Mouse (Mus musculus): ENCODE data around the gene Pi4k2b. TPM values are rescaled to one million over a fixed set of nuclear protein-coding genes. Genes with fewer than 3 reads are reported as not detected.

Gene Pi4k2b
- polyA plus RNA-seq, 1 experiment: not detected

- no peak overlapping the region for H3K27ac ChIP-seq (ENCODE audit: insufficient read depth, low read depth, low read length)
- no peaks in the 10 kb centered on the region for H3K4me1 ChIP-seq (ENCODE audit: control insufficient read depth, insufficient read depth, low read length)
- 90% methylated on average over 9 of the region's 9 CpGs for WGBS
- TF ChIP-seq POLR2A (IDR thresholded peaks at IDR 0.05; ENCODE audit: insufficient read depth, low read depth, low read length) (no peak), CTCF (IDR thresholded peaks at IDR 0.05; ENCODE audit: insufficient read depth, low read depth, low read length) (no peak)
- H3K4me3 ChIP-seq (ENCODE audit: insufficient read depth, low read depth, low read length): no peak overlapping the region
Observed at GRCm38 (mm10) chr5:52793230-52793629, 51.9 kb downstream of the Pi4k2b start.

GRCm38 (mm10) chr5:52794109-52794508 is 52.7 kb downstream of the Pi4k2b start:
- Histone ChIP-seq H3K27ac (ENCODE audit: insufficient read depth, low read depth, low read length) (no peak overlapping the region), H3K4me1 (ENCODE audit: control insufficient read depth, insufficient read depth, low read length) (no peaks in the 10 kb centered on the region), H3K4me3 (ENCODE audit: insufficient read depth, low read depth, low read length) (no peak overlapping the region)
- WGBS: 92% methylated on average over 9 of the region's 9 CpGs
- no peak for TF ChIP-seq POLR2A (IDR thresholded peaks at IDR 0.05; ENCODE audit: insufficient read depth, low read depth, low read length)

- Histone ChIP-seq H3K4me3 (ENCODE audit: insufficient read depth, low read depth, low read length) (no peak overlapping the region), H3K27ac (ENCODE audit: insufficient read depth, low read depth, low read length) (no peak overlapping the region), H3K4me1 (ENCODE audit: control insufficient read depth, insufficient read depth, low read length) (no peaks in the 10 kb centered on the region)
- WGBS: 86% methylated on average over 12 of the region's 12 CpGs
- TF ChIP-seq POLR2A (IDR thresholded peaks at IDR 0.05; ENCODE audit: insufficient read depth, low read depth, low read length): no peak
Observed at GRCm38 (mm10) chr5:52799274-52799985, 58.1 kb downstream of the Pi4k2b start.

GRCm38 (mm10) chr5:52805801-52806200 is 64.4 kb downstream of the Pi4k2b start:
- Histone ChIP-seq H3K27ac (ENCODE audit: insufficient read depth, low read depth, low read length) (no peak overlapping the region), H3K4me1 (ENCODE audit: control insufficient read depth, insufficient read depth, low read length) (peaks cover 4% of the 10 kb centered on the region; the same call in 1 of the 2 replicates), H3K4me3 (ENCODE audit: insufficient read depth, low read depth, low read length) (no peak overlapping the region)
- 89% methylated on average over 4 of the region's 4 CpGs for WGBS
- TF ChIP-seq POLR2A (IDR thresholded peaks at IDR 0.05; ENCODE audit: insufficient read depth, low read depth, low read length) (no peak), CTCF (IDR thresholded peaks at IDR 0.05; ENCODE audit: insufficient read depth, low read depth, low read length) (no peak)

GRCm38 (mm10) chr5:52806349-52806748 is 65.0 kb downstream of the Pi4k2b start:
- 63% methylated on average over 8 of the region's 8 CpGs for WGBS

GRCm38 (mm10) chr5:52807030-52807429 is 65.7 kb downstream of the Pi4k2b start:
- TF ChIP-seq POLR2A (IDR thresholded peaks at IDR 0.05; ENCODE audit: insufficient read depth, low read depth, low read length): no peak
- no peak for TF ChIP-seq CTCF (IDR thresholded peaks at IDR 0.05; ENCODE audit: insufficient read depth, low read depth, low read length)
- H3K27ac ChIP-seq (ENCODE audit: insufficient read depth, low read depth, low read length): no peak overlapping the region
- WGBS: 72% methylated on average over 7 of the region's 7 CpGs
- H3K4me1 ChIP-seq (ENCODE audit: control insufficient read depth, insufficient read depth, low read length): peaks cover 4% of the 10 kb centered on the region; the same call in 1 of the 2 replicates
- H3K4me3 ChIP-seq (ENCODE audit: insufficient read depth, low read depth, low read length): no peak overlapping the region

More at GRCm38 (mm10) chr5:52806349-52806748, 65.0 kb downstream of the Pi4k2b start:
- Histone ChIP-seq H3K27ac (ENCODE audit: insufficient read depth, low read depth, low read length) (no peak overlapping the region), H3K4me3 (ENCODE audit: insufficient read depth, low read depth, low read length) (no peak overlapping the region), H3K4me1 (ENCODE audit: control insufficient read depth, insufficient read depth, low read length) (peaks cover 4% of the 10 kb centered on the region; the same call in 1 of the 2 replicates)
- TF ChIP-seq CTCF (IDR thresholded peaks at IDR 0.05; ENCODE audit: insufficient read depth, low read depth, low read length): no peak
- no peak for TF ChIP-seq POLR2A (IDR thresholded peaks at IDR 0.05; ENCODE audit: insufficient read depth, low read depth, low read length)

- Histone ChIP-seq H3K4me1 (ENCODE audit: control insufficient read depth, insufficient read depth, low read length) (peaks cover 6% of the 10 kb centered on the region), H3K4me3 (ENCODE audit: insufficient read depth, low read depth, low read length) (no peak overlapping the region), H3K27ac (ENCODE audit: insufficient read depth, low read depth, low read length) (no peak overlapping the region)
- no peak for TF ChIP-seq POLR2A (IDR thresholded peaks at IDR 0.05; ENCODE audit: insufficient read depth, low read depth, low read length)
- no peak for TF ChIP-seq CTCF (IDR thresholded peaks at IDR 0.05; ENCODE audit: insufficient read depth, low read depth, low read length)
- 94% methylated on average over 6 of the region's 6 CpGs for WGBS
Observed at GRCm38 (mm10) chr5:52810446-52810845, 69.1 kb downstream of the Pi4k2b start.

GRCm38 (mm10) chr5:52811056-52811455 is 69.7 kb downstream of the Pi4k2b start:
- TF ChIP-seq CTCF (IDR thresholded peaks at IDR 0.05; ENCODE audit: insufficient read depth, low read depth, low read length): no peak
- TF ChIP-seq POLR2A (IDR thresholded peaks at IDR 0.05; ENCODE audit: insufficient read depth, low read depth, low read length): no peak
- Histone ChIP-seq H3K4me3 (ENCODE audit: insufficient read depth, low read depth, low read length) (no peak overlapping the region), H3K4me1 (ENCODE audit: control insufficient read depth, insufficient read depth, low read length) (peaks cover 2% of the 10 kb centered on the region; the same call in 1 of the 2 replicates), H3K27ac (ENCODE audit: insufficient read depth, low read depth, low read length) (no peak overlapping the region)
- 95% methylated on average over 14 of the region's 14 CpGs for WGBS

- Histone ChIP-seq H3K4me1 (ENCODE audit: control insufficient read depth, insufficient read depth, low read length) (peaks cover 2% of the 10 kb centered on the region; the same call in 1 of the 2 replicates), H3K27ac (ENCODE audit: insufficient read depth, low read depth, low read length) (no peak overlapping the region), H3K4me3 (ENCODE audit: insufficient read depth, low read depth, low read length) (no peak overlapping the region)
- 78% methylated on average over 10 of the region's 10 CpGs for WGBS
- TF ChIP-seq CTCF (IDR thresholded peaks at IDR 0.05; ENCODE audit: insufficient read depth, low read depth, low read length) (no peak), POLR2A (IDR thresholded peaks at IDR 0.05; ENCODE audit: insufficient read depth, low read depth, low read length) (no peak)
Observed at GRCm38 (mm10) chr5:52812456-52812855, 71.1 kb downstream of the Pi4k2b start.

All from olfactory bulb, adult 2 months (tissue).